Mouse (Mus musculus) adrenal gland, postnatal 25 days (tissue): ENCODE measurements around the gene Ldb1. TPM values are rescaled to one million over a fixed set of nuclear protein-coding genes. Genes with fewer than 3 reads are reported as not detected.
A peak's percentile ranks its signal among the peaks of the same experiment; 100 is the strongest.

Source experiments
- DNase-seq: peaks from one replicate; pipeline ENCODE4 v3.0.0; 2021; ENCODE audit warnings: mixed read lengths
- total RNA-seq: library from RNA; stranded (reverse); gene quantifications from 2 replicates; pipeline ENCODE4 v1.2.3, GENCODE M21; 2021

The Ldb1 gene
- total RNA-seq, 1 experiment from 2014 or later, result 94.9 TPM

GRCm38 (mm10) chr19:46044271-46044992, 582 bp downstream of the Ldb1 start, which contains the start of gene Pprc1:
Pprc1 (plus strand) TSS chr19:46044886.
- peak; percentile 22 for DNase-seq

GRCm38 (mm10) chr19:46043380-46043779, 1.6 kb downstream of the Ldb1 start:
- no peak for DNase-seq

- DNase-seq, result peak; percentile 34
Measured at GRCm38 (mm10) chr19:46042476-46043011, 2.5 kb downstream of the Ldb1 start.

- peak; percentile 91 for DNase-seq
Measured at GRCm38 (mm10) chr19:46041933-46042475, 3.0 kb downstream of the Ldb1 start.

GRCm38 (mm10) chr19:46041299-46041932, 3.6 kb downstream of the Ldb1 start:
- no peak for DNase-seq

- DNase-seq, result no peak
Measured at GRCm38 (mm10) chr19:46040149-46040902, 4.7 kb downstream of the Ldb1 start.

GRCm38 (mm10) chr19:46039478-46039877, 5.5 kb downstream of the Ldb1 start:
- DNase-seq, result peak; percentile 93

GRCm38 (mm10) chr19:46038851-46039260, 6.2 kb downstream of the Ldb1 start:
- DNase-seq, result peak; percentile 27

- DNase-seq, result no peak
Measured at GRCm38 (mm10) chr19:46037925-46038850, 6.8 kb downstream of the Ldb1 start.

- DNase-seq, result no peak
Measured at GRCm38 (mm10) chr19:46037243-46037924, 7.6 kb downstream of the Ldb1 start.

- DNase-seq, result no peak
Measured at GRCm38 (mm10) chr19:46036477-46037242, 8.4 kb downstream of the Ldb1 start.

GRCm38 (mm10) chr19:46035971-46036370, 9.0 kb downstream of the Ldb1 start:
- no peak for DNase-seq

GRCm38 (mm10) chr19:46033911-46034310, 11.1 kb downstream of the Ldb1 start:
- no peak for DNase-seq

- DNase-seq, result no peak
Measured at GRCm38 (mm10) chr19:46032731-46033510, 12.1 kb downstream of the Ldb1 start.

GRCm38 (mm10) chr19:46031689-46032432, 13.2 kb downstream of the Ldb1 start:
- no peak for DNase-seq

- DNase-seq, result no peak
Measured at GRCm38 (mm10) chr19:46030196-46030983, 14.6 kb downstream of the Ldb1 start.

- no peak for DNase-seq
Measured at GRCm38 (mm10) chr19:46029652-46030051, 15.4 kb downstream of the Ldb1 start.
